Mouse (Mus musculus) bone marrow, adult 2 months (tissue): ENCODE data around the gene Akr1c18.
"Not testable (repeated sequence)": the region's sequence is repeated elsewhere in the genome, so short reads cannot be mapped to it uniquely, and the experiment has no call there.

ENCODE experiments used
- CTCF ChIP-seq: fragments of 200-500 bp; IDR thresholded peaks from 2 replicates; pipeline ENCODE4 v1.5.1; 2011; ENCODE audit warnings: low read length, control low read depth; ENCODE audit not compliant: control insufficient read depth, insufficient read depth
- POLR2A ChIP-seq: fragments of 200-500 bp; IDR thresholded peaks from 2 replicates; pipeline ENCODE4 v1.6.1; 2011; ENCODE audit warnings: low read depth, mild to moderate bottlenecking, control low read depth, low read length, borderline replicate concordance; ENCODE audit not compliant: control insufficient read depth

- not testable (repeated sequence) for TF ChIP-seq CTCF, POLR2A
Measured at GRCm38 (mm10) chr13:4124471-4124870, 26.0 kb downstream of the Akr1c18 start.
